Mouse (Mus musculus) left cerebral cortex, adult 18-20 months (tissue): ENCODE results near the gene Fcgr3. TPM values are rescaled to one million over a fixed set of nuclear protein-coding genes. Genes with fewer than 3 reads are reported as not detected.

Source experiments
- DNase-seq, 2 experiments: peaks; one replicate each; pipeline ENCODE4 v3.0.0; 2021 to 2022; ENCODE audit warnings: low spot score in 2 of 2, mixed read lengths in 1 of 2
- long read RNA-seq, 2 experiments: library from polyadenylated mRNA; stranded (forward); transcript quantifications; one replicate each; pipeline ENCODE4 v2.0.0; 2021
- total RNA-seq, 2 experiments: library from RNA; stranded (reverse); gene quantifications; 2 replicates each; pipeline ENCODE4 v1.2.3; 2021

Fcgr3 gene
- 10 to 100 TPM; 11.1 to 13.2 TPM for total RNA-seq
- long read RNA-seq, experiment 1, transcript Fcgr3-201 (5 exons, 1,347 nt): major isoform, 20 of 26 reads
- long read RNA-seq, experiment 1, partial matches to known transcripts: 0 of 26 reads
- long read RNA-seq, experiment 1, other reads (novel, unspliced or antisense): 3 of 26 reads
- long read RNA-seq, experiment 2, transcript Fcgr3-201 (5 exons, 1,347 nt): major isoform, 9 of 10 reads
- long read RNA-seq, experiment 2, partial matches to known transcripts: 0 of 10 reads
- long read RNA-seq, experiment 2, other reads (novel, unspliced or antisense): 1 of 10 reads

- peak; percentile 63 to 78 for DNase-seq
Observed at GRCm38 (mm10) chr1:171064491-171065242, at the start of gene Fcgr3. Gene Fcgr3 (minus strand): TSS chr1:171064935.

- peak; percentile 53 to 56 for DNase-seq
Observed at GRCm38 (mm10) chr1:171113873-171114299, 49.2 kb upstream of the Fcgr3 start, which contains the start of gene Cfap126. Gene Cfap126 (plus strand): TSS chr1:171113918.

- no peak for DNase-seq
Observed at GRCm38 (mm10) chr1:171112986-171113385, 48.3 kb upstream of the Fcgr3 start.

GRCm38 (mm10) chr1:171111781-171112575 is 47.2 kb upstream of the Fcgr3 start:
- DNase-seq: peak; percentile 16 to 44

- peak; percentile 91 to 97 for DNase-seq
Observed at GRCm38 (mm10) chr1:171111020-171111780, 46.5 kb upstream of the Fcgr3 start.

GRCm38 (mm10) chr1:171110659-171111019 is 45.9 kb upstream of the Fcgr3 start:
- DNase-seq: no peak

GRCm38 (mm10) chr1:171109620-171110019 is 44.9 kb upstream of the Fcgr3 start:
- no peak for DNase-seq

GRCm38 (mm10) chr1:171105226-171105625 is 40.5 kb upstream of the Fcgr3 start:
- DNase-seq: no peak

GRCm38 (mm10) chr1:171103179-171103840 is 38.6 kb upstream of the Fcgr3 start:
- DNase-seq: peak in 1 of 2 experiments; percentile 62

- peak; percentile 87 to 90 for DNase-seq
Observed at GRCm38 (mm10) chr1:171102547-171103177, 37.9 kb upstream of the Fcgr3 start.

- DNase-seq: peak; percentile 91 to 92
Observed at GRCm38 (mm10) chr1:171101733-171102546, 37.2 kb upstream of the Fcgr3 start.

GRCm38 (mm10) chr1:171101033-171101432 is 36.3 kb upstream of the Fcgr3 start:
- no peak for DNase-seq

- DNase-seq: no peak
Observed at GRCm38 (mm10) chr1:171097612-171098011, 32.9 kb upstream of the Fcgr3 start.

GRCm38 (mm10) chr1:171097136-171097535 is 32.4 kb upstream of the Fcgr3 start:
- DNase-seq: no peak

- DNase-seq: no peak
Observed at GRCm38 (mm10) chr1:171096110-171096964, 31.6 kb upstream of the Fcgr3 start.

GRCm38 (mm10) chr1:171094424-171094823 is 29.7 kb upstream of the Fcgr3 start:
- no peak for DNase-seq

- DNase-seq: no peak
Observed at GRCm38 (mm10) chr1:171090761-171091160, 26.0 kb upstream of the Fcgr3 start.

- no peak for DNase-seq
Observed at GRCm38 (mm10) chr1:171089891-171090290, 25.2 kb upstream of the Fcgr3 start.
